Mouse (Mus musculus) limb, embryonic 13.5 days (tissue): ENCODE data around the gene Slc17a5. TPM values are rescaled to one million over a fixed set of nuclear protein-coding genes. Genes with fewer than 3 reads are reported as not detected.

Experiments used
- ATAC-seq: fragments of 200-750 bp; cut with Nextera tagmentation; 2 replicates; pipeline ENCODE4 v1.8.0; 2017; ENCODE audit warnings: low read depth, moderate number of reproducible peaks, moderate TSS enrichment; ENCODE audit not compliant: low FRiP score
- H3K27ac ChIP-seq: fragments of 300-500 bp; sonication (generic); 2 replicates; pipeline ENCODE4 v1.5.1; 2015; ENCODE audit warnings: inconsistent platforms, mild to moderate bottlenecking, moderate library complexity
- H3K27me3 ChIP-seq: fragments of 300-500 bp; sonication (generic); 2 replicates; pipeline ENCODE4 v1.6.1; 2015; ENCODE audit warnings: mild to moderate bottlenecking, inconsistent platforms
- H3K36me3 ChIP-seq: fragments of 300-500 bp; sonication (generic); 2 replicates; pipeline ENCODE4 v1.6.1; 2015; ENCODE audit warnings: inconsistent platforms, mild to moderate bottlenecking, moderate library complexity
- H3K4me1 ChIP-seq: fragments of 300-500 bp; sonication (generic); 2 replicates; pipeline ENCODE4 v1.6.1; 2015; ENCODE audit warnings: inconsistent platforms
- H3K4me2 ChIP-seq: fragments of 300-500 bp; sonication (generic); replicated peaks from 2 replicates; pipeline ENCODE4 v1.6.1; 2015; ENCODE audit warnings: inconsistent platforms, mild to moderate bottlenecking, moderate library complexity
- H3K4me3 ChIP-seq: fragments of 300-500 bp; sonication (generic); 2 replicates; pipeline ENCODE4 v1.5.1; 2015; ENCODE audit warnings: moderate library complexity, mild to moderate bottlenecking, inconsistent platforms
- H3K9ac ChIP-seq: fragments of 300-500 bp; sonication (generic); 2 replicates; pipeline ENCODE4 v1.6.1; 2015; ENCODE audit warnings: mild to moderate bottlenecking, inconsistent platforms
- H3K9me3 ChIP-seq: fragments of 300-500 bp; sonication (generic); 2 replicates; pipeline ENCODE4 v1.6.1; 2016; ENCODE audit warnings: inconsistent platforms
- WGBS: fragments of 180-500 bp; shearing (Covaris S2); methylation state at CpG from one replicate; pipeline ENCODE4 v1.1.7; 2015; 5-methylcytosine and 5-hydroxymethylcytosine counted together
- polyA plus RNA-seq: library from polyadenylated mRNA; unstranded; fragments of >200 nt; fragmentation: Nextera tagmentation; extraction: Ambion mirVana; gene quantifications from 2 replicates; pipeline ENCODE4 v1.2.1, GENCODE M21; 2015

The Slc17a5 gene
- polyA plus RNA-seq, 1 experiment from 2014 or later: 20.3 TPM

- Histone ChIP-seq H3K9me3 (0 out of 2 replicates have a peak, but pooled peaks cover 5% of the 10 kb centered on the region), H3K9ac (no peak overlapping the region), H3K4me2 (no peak overlapping the region), H3K36me3 (no peaks in the 10 kb centered on the region), H3K27me3 (no peaks in the 10 kb centered on the region), H3K4me3 (no peak overlapping the region), H3K27ac (no peak overlapping the region), H3K4me1 (no peaks in the 10 kb centered on the region)
- 93% methylated on average over 5 of the region's 5 CpGs for WGBS
- ATAC-seq: no peak
Measured at GRCm38 (mm10) chr9:78511705-78512104, 76.1 kb downstream of the Slc17a5 start.

DNA sequence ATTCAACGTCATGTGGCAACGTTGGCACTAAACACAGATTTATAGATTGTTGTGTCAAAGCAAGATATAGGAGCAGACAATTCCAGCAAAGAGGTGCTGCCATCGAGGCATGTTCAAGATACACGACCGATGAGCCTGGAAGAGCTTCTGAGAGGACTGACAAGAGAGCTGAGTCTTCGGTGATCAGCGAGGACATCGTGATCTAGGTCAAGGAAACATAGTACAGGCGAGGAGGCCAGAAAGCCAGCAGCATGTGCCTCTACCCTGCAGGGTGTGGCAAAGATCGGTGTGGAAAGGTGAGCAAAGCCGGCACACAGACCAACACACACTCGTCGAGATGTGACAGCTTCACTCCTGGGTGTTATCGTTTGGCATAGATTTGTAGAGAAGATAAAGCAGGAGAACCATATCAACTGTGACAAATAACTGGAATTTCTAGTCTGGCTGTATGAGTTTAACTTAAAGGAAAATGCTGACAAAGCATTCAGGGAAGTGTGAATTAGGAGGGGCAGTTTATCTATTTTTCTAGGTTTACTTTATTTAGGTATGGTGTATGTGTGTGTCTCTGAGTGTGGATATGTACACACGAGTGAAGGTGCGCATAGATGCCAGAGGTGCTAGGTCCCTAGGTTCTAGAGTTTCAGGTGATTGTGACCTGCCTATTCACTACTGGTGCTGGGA lies 79.6 kb downstream of the Slc17a5 start:
- no peak overlapping the region for H3K9ac ChIP-seq
- WGBS: 87% methylated on average over 16 of the region's 16 CpGs
- no peaks in the 10 kb centered on the region for H3K27me3 ChIP-seq
- H3K4me2 ChIP-seq: no peak overlapping the region
- H3K4me3 ChIP-seq: no peak overlapping the region
- ATAC-seq: no peak
- no peak overlapping the region for H3K27ac ChIP-seq
- H3K9me3 ChIP-seq: 0 out of 2 replicates have a peak, but pooled peaks cover 5% of the 10 kb centered on the region
- H3K4me1 ChIP-seq: peaks cover 3% of the 10 kb centered on the region; the same call in 1 of the 2 replicates
- H3K36me3 ChIP-seq: no peaks in the 10 kb centered on the region

GRCm38 (mm10) chr9:78506722-78507077 lies 81.1 kb downstream of the Slc17a5 start:
- no peaks in the 10 kb centered on the region for H3K36me3 ChIP-seq
- no peak overlapping the region for H3K4me3 ChIP-seq
- no peak overlapping the region for H3K27ac ChIP-seq
- 0 out of 2 replicates have a peak, but pooled peaks cover 2% of the 10 kb centered on the region for H3K9me3 ChIP-seq
- H3K4me1 ChIP-seq: peaks cover 6% of the 10 kb centered on the region; the same call in 1 of the 2 replicates
- H3K4me2 ChIP-seq: no peak overlapping the region
- H3K9ac ChIP-seq: no peak overlapping the region
- no peak for ATAC-seq
- WGBS: 81% methylated on average over 7 of the region's 7 CpGs
- H3K27me3 ChIP-seq: no peaks in the 10 kb centered on the region

- WGBS: 59% methylated on average over 11 of the region's 11 CpGs
- H3K4me2 ChIP-seq: no peak overlapping the region
Measured at GRCm38 (mm10) chr9:78506002-78506721, 81.7 kb downstream of the Slc17a5 start.

DNA sequence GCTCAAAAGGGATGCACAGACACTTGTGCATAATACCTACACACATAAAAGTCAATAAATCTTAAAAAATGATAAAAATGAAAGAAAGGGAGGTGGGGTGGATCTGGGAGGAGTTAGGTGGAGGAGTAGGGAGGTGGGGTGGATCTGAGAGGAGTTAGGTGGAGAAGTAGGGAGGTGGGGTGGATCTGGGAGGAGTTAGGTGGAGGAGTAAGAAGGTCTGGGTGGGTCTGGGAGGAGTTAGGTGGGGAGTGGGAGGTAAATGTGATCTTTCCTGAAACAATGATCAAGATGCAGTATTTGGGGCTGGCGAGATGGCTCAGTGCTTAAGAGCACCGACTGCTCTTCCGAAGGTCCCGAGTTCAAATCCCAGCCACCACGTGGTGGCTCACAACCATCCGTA lies 82.6 kb downstream of the Slc17a5 start:
- WGBS: 91% methylated on average over 6 of the region's 6 CpGs
- ATAC-seq: no peak
- Histone ChIP-seq H3K27me3 (no peaks in the 10 kb centered on the region), H3K27ac (no peak overlapping the region), H3K9me3 (no peaks in the 10 kb centered on the region), H3K4me1 (peaks cover 9% of the 10 kb centered on the region), H3K4me3 (no peak overlapping the region), H3K36me3 (no peaks in the 10 kb centered on the region), H3K4me2 (no peak overlapping the region), H3K9ac (no peak overlapping the region)

More at GRCm38 (mm10) chr9:78506002-78506721, 81.7 kb downstream of the Slc17a5 start:
- Histone ChIP-seq H3K9ac (no peak overlapping the region), H3K27me3 (no peaks in the 10 kb centered on the region), H3K27ac (no peak overlapping the region), H3K4me3 (no peak overlapping the region), H3K4me1 (peaks cover 6% of the 10 kb centered on the region; the same call in 1 of the 2 replicates), H3K9me3 (no peaks in the 10 kb centered on the region), H3K36me3 (no peaks in the 10 kb centered on the region)
- ATAC-seq: no peak

GRCm38 (mm10) chr9:78504679-78505078 lies 83.2 kb downstream of the Slc17a5 start:
- H3K9ac ChIP-seq: no peak overlapping the region
- H3K4me2 ChIP-seq: no peak overlapping the region
- H3K4me3 ChIP-seq: no peak overlapping the region
- H3K27ac ChIP-seq: no peak overlapping the region
- H3K9me3 ChIP-seq: no peaks in the 10 kb centered on the region
- H3K4me1 ChIP-seq: peaks cover 11% of the 10 kb centered on the region
- 66% methylated on average over 3 of the region's 3 CpGs for WGBS
- ATAC-seq: no peak
- no peaks in the 10 kb centered on the region for H3K36me3 ChIP-seq
- H3K27me3 ChIP-seq: no peaks in the 10 kb centered on the region

- no peak overlapping the region for H3K4me2 ChIP-seq
- no peaks in the 10 kb centered on the region for H3K36me3 ChIP-seq
- no peak overlapping the region for H3K9ac ChIP-seq
- H3K27ac ChIP-seq: no peak overlapping the region
- H3K9me3 ChIP-seq: no peaks in the 10 kb centered on the region
- H3K27me3 ChIP-seq: no peaks in the 10 kb centered on the region
- H3K4me3 ChIP-seq: no peak overlapping the region
- 79% methylated on average over 4 of the region's 4 CpGs for WGBS
- ATAC-seq: no peak
- H3K4me1 ChIP-seq: peaks cover 11% of the 10 kb centered on the region
Measured at GRCm38 (mm10) chr9:78504133-78504532, 83.7 kb downstream of the Slc17a5 start.

DNA sequence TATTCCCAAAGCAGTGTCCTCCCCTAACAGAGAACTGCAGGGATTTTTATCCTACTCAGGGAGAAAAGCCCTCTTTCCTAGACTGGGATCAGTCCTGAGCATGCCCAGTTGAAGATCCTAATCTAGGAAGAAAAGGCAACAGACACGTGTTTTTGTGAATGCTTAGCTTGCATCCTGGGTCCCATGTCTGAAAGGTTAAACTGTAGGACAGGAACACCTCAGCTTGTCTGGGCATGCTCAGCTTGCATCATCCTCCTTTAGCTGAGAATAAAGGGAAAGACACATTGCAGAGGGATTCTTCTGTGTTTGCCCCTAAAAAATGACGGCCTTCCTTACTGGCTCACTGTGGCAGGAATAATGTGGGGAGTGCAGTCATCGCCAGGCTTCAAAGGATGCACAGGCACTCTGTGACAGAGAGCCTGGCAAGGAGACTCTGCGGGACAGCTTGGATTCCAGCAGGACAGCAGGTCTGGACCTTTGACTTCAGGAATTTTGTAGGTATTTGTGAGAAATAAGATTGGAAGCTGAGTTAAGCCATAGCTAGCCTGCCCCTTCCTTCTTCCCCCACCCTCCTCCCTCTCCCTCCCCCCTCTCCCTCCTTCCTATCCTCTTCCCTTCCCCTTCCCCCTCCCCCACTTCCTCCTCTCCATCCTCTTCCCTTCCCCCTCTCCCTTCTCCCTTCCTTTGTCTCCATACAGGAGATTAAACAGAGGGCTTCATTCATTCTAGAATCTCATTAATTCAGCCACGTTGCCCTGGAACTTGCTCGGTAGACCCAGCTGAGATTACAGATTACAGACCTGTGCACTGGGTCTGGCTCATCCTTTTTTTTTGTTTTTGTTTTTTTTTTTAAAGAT lies 84.4 kb downstream of the Slc17a5 start:
- no peaks in the 10 kb centered on the region for H3K27me3 ChIP-seq
- 0 out of 2 replicates have a peak, but pooled peaks have one; percentile 4 for ATAC-seq
- H3K4me3 ChIP-seq: no peak overlapping the region
- H3K27ac ChIP-seq: no peak overlapping the region
- no peaks in the 10 kb centered on the region for H3K9me3 ChIP-seq
- no peak overlapping the region for H3K4me2 ChIP-seq
- H3K36me3 ChIP-seq: no peaks in the 10 kb centered on the region
- H3K4me1 ChIP-seq: peaks cover 11% of the 10 kb centered on the region
- 14% methylated on average over 6 of the region's 6 CpGs for WGBS
- H3K9ac ChIP-seq: no peak overlapping the region

DNA sequence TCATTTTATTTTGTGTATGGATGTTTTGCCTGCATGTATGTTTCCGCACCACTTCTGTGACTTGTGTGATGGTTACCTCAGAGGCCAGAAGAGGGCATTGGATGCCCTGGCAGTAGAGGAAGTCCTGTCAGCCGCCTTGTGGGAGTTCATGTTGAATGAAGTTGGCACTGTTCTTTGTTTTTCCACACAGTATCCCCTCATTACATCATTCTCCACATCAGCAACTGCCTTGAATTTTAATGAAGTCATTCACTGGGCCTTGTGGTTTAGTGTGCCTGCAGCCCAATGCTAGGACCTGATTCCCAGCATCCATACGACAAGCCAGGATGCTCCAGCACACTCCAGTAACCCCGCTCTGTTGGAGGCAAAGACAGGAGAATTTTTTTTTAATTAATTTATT lies 86.6 kb downstream of the Slc17a5 start:
- H3K27me3 ChIP-seq: no peaks in the 10 kb centered on the region
- H3K4me2 ChIP-seq: no peak overlapping the region
- peaks cover 11% of the 10 kb centered on the region for H3K4me1 ChIP-seq
- WGBS: 85% methylated on average over 4 of the region's 4 CpGs
- no peaks in the 10 kb centered on the region for H3K9me3 ChIP-seq
- no peak for ATAC-seq
- no peak overlapping the region for H3K27ac ChIP-seq
- no peak overlapping the region for H3K4me3 ChIP-seq
- H3K36me3 ChIP-seq: no peaks in the 10 kb centered on the region
- H3K9ac ChIP-seq: no peak overlapping the region

DNA sequence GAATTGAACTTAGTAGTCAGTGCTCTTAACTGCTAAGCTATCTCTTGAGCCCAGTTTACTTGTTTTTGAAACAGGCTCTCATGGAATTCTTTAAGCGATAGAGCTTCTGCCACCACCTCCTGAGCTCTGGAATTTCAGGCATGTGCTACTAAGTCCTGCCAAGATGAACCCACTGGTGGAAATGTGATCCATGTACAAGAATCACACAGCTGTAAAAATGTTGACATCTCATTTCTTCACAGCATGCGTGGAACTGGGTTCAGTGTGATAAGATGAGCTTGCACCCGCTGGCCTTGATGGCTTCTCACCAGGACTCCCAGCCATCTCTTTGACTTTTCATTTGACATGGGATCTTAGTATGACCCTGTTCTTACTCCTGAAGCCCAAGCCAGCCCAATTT lies 87.5 kb downstream of the Slc17a5 start:
- 62% methylated on average over 3 of the region's 3 CpGs for WGBS
- no peak for ATAC-seq
- H3K9ac ChIP-seq: no peak overlapping the region

GRCm38 (mm10) chr9:78493171-78493570 lies 94.7 kb downstream of the Slc17a5 start:
- H3K27me3 ChIP-seq: no peaks in the 10 kb centered on the region
- H3K9me3 ChIP-seq: no peaks in the 10 kb centered on the region
- H3K27ac ChIP-seq: no peak overlapping the region
- H3K4me2 ChIP-seq: no peak overlapping the region
- ATAC-seq: no peak
- no peak overlapping the region for H3K9ac ChIP-seq
- H3K4me3 ChIP-seq: no peak overlapping the region
- H3K36me3 ChIP-seq: no peaks in the 10 kb centered on the region
- 87% methylated on average over 7 of the region's 7 CpGs for WGBS
- H3K4me1 ChIP-seq: no peaks in the 10 kb centered on the region

More for the DNA sequence above, 87.5 kb downstream of the Slc17a5 start:
- Histone ChIP-seq H3K4me3 (no peak overlapping the region), H3K9me3 (no peaks in the 10 kb centered on the region), H3K36me3 (no peaks in the 10 kb centered on the region), H3K4me1 (peaks cover 11% of the 10 kb centered on the region), H3K27ac (no peak overlapping the region), H3K4me2 (no peak overlapping the region), H3K27me3 (no peaks in the 10 kb centered on the region)

DNA sequence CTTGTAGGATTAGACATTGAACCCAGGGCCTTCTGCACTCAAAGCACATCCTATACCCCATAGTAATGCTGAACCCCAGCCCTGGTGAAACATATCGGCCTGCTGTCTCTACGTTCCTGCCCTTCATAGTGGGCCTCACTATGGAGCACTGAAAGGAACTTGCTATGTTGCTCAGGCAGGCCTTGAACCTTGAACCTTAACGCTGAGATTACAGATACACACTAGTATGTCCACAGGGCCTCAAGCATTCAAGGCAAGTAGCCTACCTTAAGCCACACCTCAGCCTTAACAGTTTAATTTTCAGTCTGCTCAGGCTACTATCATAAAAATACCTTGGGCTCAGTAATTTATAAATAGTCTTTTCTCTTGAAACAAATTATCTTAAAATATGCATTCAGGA lies 95.6 kb downstream of the Slc17a5 start:
- H3K27ac ChIP-seq: no peak overlapping the region
- H3K27me3 ChIP-seq: no peaks in the 10 kb centered on the region
- no peak overlapping the region for H3K9ac ChIP-seq
- 90% methylated on average over 3 of the region's 3 CpGs for WGBS
- no peaks in the 10 kb centered on the region for H3K36me3 ChIP-seq
- H3K4me3 ChIP-seq: no peak overlapping the region
- H3K4me1 ChIP-seq: no peaks in the 10 kb centered on the region
- no peaks in the 10 kb centered on the region for H3K9me3 ChIP-seq
- H3K4me2 ChIP-seq: no peak overlapping the region
- ATAC-seq: no peak
